Mouse (Mus musculus) liver, embryonic 12.5 days (tissue): ENCODE measurements around the gene Ly6g5c. TPM values are rescaled to one million over a fixed set of nuclear protein-coding genes. Genes with fewer than 3 reads are reported as not detected.

Source experiments
- ATAC-seq: fragments of 200-750 bp; cut with Nextera tagmentation; 2 replicates; pipeline ENCODE4 v1.8.0; 2017; ENCODE audit warnings: moderate number of reproducible peaks, mild to moderate bottlenecking, moderate library complexity
- H3K27ac ChIP-seq: fragments of 300-500 bp; sonication (generic); 2 replicates; pipeline ENCODE4 v1.5.1; 2016; ENCODE audit warnings: mild to moderate bottlenecking
- H3K27me3 ChIP-seq: fragments of 300-500 bp; sonication (generic); replicated peaks from 2 replicates; pipeline ENCODE4 v1.6.1; 2016; ENCODE audit warnings: mild to moderate bottlenecking, moderate library complexity
- H3K36me3 ChIP-seq: fragments of 300-500 bp; sonication (generic); 2 replicates; pipeline ENCODE4 v1.6.1; 2016; ENCODE audit warnings: mild to moderate bottlenecking, moderate library complexity
- H3K4me1 ChIP-seq: fragments of 300-500 bp; sonication (generic); 2 replicates; pipeline ENCODE4 v1.6.1; 2016
- H3K4me2 ChIP-seq: fragments of 300-500 bp; sonication (generic); 2 replicates; pipeline ENCODE4 v1.6.1; 2016; ENCODE audit warnings: mild to moderate bottlenecking, moderate library complexity
- H3K4me3 ChIP-seq: fragments of 300-500 bp; sonication (generic); 2 replicates; pipeline ENCODE4 v1.5.1; 2016; ENCODE audit warnings: mild to moderate bottlenecking, moderate library complexity
- H3K9ac ChIP-seq: fragments of 300-500 bp; sonication (generic); 2 replicates; pipeline ENCODE4 v1.6.1; 2016; ENCODE audit warnings: mild to moderate bottlenecking, moderate library complexity
- H3K9me3 ChIP-seq: fragments of 300-500 bp; sonication (generic); replicated peaks from 2 replicates; pipeline ENCODE4 v1.6.1; 2016; ENCODE audit warnings: mild to moderate bottlenecking, moderate library complexity
- WGBS: fragments of 180-500 bp; shearing (Covaris S2); methylation state at CpG from one replicate; pipeline ENCODE4 v1.1.7; 2016; ENCODE audit not compliant: insufficient replicate concordance; 5-methylcytosine and 5-hydroxymethylcytosine counted together
- polyA plus RNA-seq: library from polyadenylated mRNA; unstranded; fragments of >200 nt; fragmentation: Nextera tagmentation; extraction: Ambion mirVana; gene quantifications from 2 replicates; pipeline ENCODE4 v1.2.1, GENCODE M21; 2016

Ly6g5c gene
- polyA plus RNA-seq, 1 experiment from 2014 or later, result not detected

GRCm38 (mm10) chr17:35153077-35153476 lies 45.0 kb downstream of the Ly6g5c start:
- Histone ChIP-seq H3K9me3 (no peaks in the 10 kb centered on the region), H3K4me2 (no peak overlapping the region), H3K27ac (no peak overlapping the region), H3K4me3 (no peak overlapping the region), H3K27me3 (no peaks in the 10 kb centered on the region), H3K9ac (no peak overlapping the region), H3K36me3 (peaks cover 99% of the 10 kb centered on the region), H3K4me1 (peaks cover 9% of the 10 kb centered on the region; the same call in 1 of the 2 replicates)
- ATAC-seq, result no peak
- WGBS, result 93% methylated on average over 9 of the region's 9 CpGs

- Histone ChIP-seq H3K27ac (no peak overlapping the region), H3K9ac (no peak overlapping the region), H3K4me2 (no peak overlapping the region), H3K4me3 (no peak overlapping the region), H3K9me3 (no peaks in the 10 kb centered on the region), H3K27me3 (no peaks in the 10 kb centered on the region), H3K36me3 (peaks cover 99% of the 10 kb centered on the region), H3K4me1 (peaks cover 9% of the 10 kb centered on the region; the same call in 1 of the 2 replicates)
- WGBS, result 86% methylated on average over 4 of the region's 4 CpGs
- ATAC-seq, result no peak
Observed at GRCm38 (mm10) chr17:35153931-35154330, 45.9 kb downstream of the Ly6g5c start.

- Histone ChIP-seq H3K4me3 (no peak overlapping the region), H3K9ac (no peak overlapping the region), H3K36me3 (peaks cover 99% of the 10 kb centered on the region), H3K4me2 (no peak overlapping the region), H3K27ac (no peak overlapping the region), H3K9me3 (no peaks in the 10 kb centered on the region), H3K4me1 (peaks cover 5% of the 10 kb centered on the region; the same call in 1 of the 2 replicates), H3K27me3 (no peaks in the 10 kb centered on the region)
- 90% methylated on average over 7 of the region's 7 CpGs for WGBS
- ATAC-seq, result no peak
Observed at GRCm38 (mm10) chr17:35154616-35155015, 46.5 kb downstream of the Ly6g5c start.

- Histone ChIP-seq H3K36me3 (peaks cover 99% of the 10 kb centered on the region), H3K9me3 (no peaks in the 10 kb centered on the region), H3K4me1 (peaks cover 5% of the 10 kb centered on the region; the same call in 1 of the 2 replicates), H3K9ac (no peak overlapping the region), H3K27me3 (no peaks in the 10 kb centered on the region), H3K27ac (no peak overlapping the region), H3K4me3 (no peak overlapping the region), H3K4me2 (no peak overlapping the region)
- ATAC-seq, result no peak
- 94% methylated on average over 12 of the region's 12 CpGs for WGBS
Observed at GRCm38 (mm10) chr17:35155451-35155850, 47.4 kb downstream of the Ly6g5c start.

GRCm38 (mm10) chr17:35156461-35157200 lies 48.6 kb downstream of the Ly6g5c start:
- H3K9me3 ChIP-seq, result no peaks in the 10 kb centered on the region
- H3K4me3 ChIP-seq, result no peak overlapping the region
- peaks cover 6% of the 10 kb centered on the region; the same call in 1 of the 2 replicates for H3K4me1 ChIP-seq
- no peak overlapping the region for H3K4me2 ChIP-seq
- WGBS, result 86% methylated on average over 33 of the region's 33 CpGs
- H3K36me3 ChIP-seq, result peaks cover 100% of the 10 kb centered on the region
- ATAC-seq, result no peak
- no peak overlapping the region for H3K9ac ChIP-seq
- no peak overlapping the region for H3K27ac ChIP-seq
- H3K27me3 ChIP-seq, result no peaks in the 10 kb centered on the region

GRCm38 (mm10) chr17:35157254-35157653 lies 49.2 kb downstream of the Ly6g5c start:
- Histone ChIP-seq H3K36me3 (peaks cover 100% of the 10 kb centered on the region), H3K27ac (no peak overlapping the region), H3K27me3 (no peaks in the 10 kb centered on the region), H3K9me3 (no peaks in the 10 kb centered on the region), H3K9ac (no peak overlapping the region), H3K4me3 (no peak overlapping the region), H3K4me1 (peaks cover 12% of the 10 kb centered on the region), H3K4me2 (no peak overlapping the region)
- no peak for ATAC-seq
- 86% methylated on average over 8 of the region's 8 CpGs for WGBS

GRCm38 (mm10) chr17:35157661-35158175 lies 49.6 kb downstream of the Ly6g5c start:
- Histone ChIP-seq H3K4me1 (peaks cover 17% of the 10 kb centered on the region), H3K27me3 (no peaks in the 10 kb centered on the region), H3K27ac (no peak overlapping the region), H3K4me2 (no peak overlapping the region), H3K4me3 (no peak overlapping the region), H3K36me3 (peaks cover 100% of the 10 kb centered on the region), H3K9ac (no peak overlapping the region), H3K9me3 (no peaks in the 10 kb centered on the region)
- 85% methylated on average over 8 of the region's 8 CpGs for WGBS
- no peak for ATAC-seq

- 84% methylated on average over 16 of the region's 16 CpGs for WGBS
- Histone ChIP-seq H3K36me3 (peaks cover 89% of the 10 kb centered on the region), H3K27ac (no peak overlapping the region), H3K9ac (no peak overlapping the region), H3K4me2 (no peak overlapping the region), H3K4me1 (peaks cover 30% of the 10 kb centered on the region), H3K27me3 (no peaks in the 10 kb centered on the region), H3K4me3 (no peak overlapping the region), H3K9me3 (no peaks in the 10 kb centered on the region)
- no peak for ATAC-seq
Observed at GRCm38 (mm10) chr17:35158850-35159593, 50.9 kb downstream of the Ly6g5c start.

- WGBS, result 80% methylated on average over 7 of the region's 7 CpGs
- Histone ChIP-seq H3K9me3 (no peaks in the 10 kb centered on the region), H3K4me1 (peaks cover 30% of the 10 kb centered on the region), H3K4me3 (no peak overlapping the region), H3K27me3 (no peaks in the 10 kb centered on the region), H3K9ac (no peak overlapping the region), H3K36me3 (peaks cover 83% of the 10 kb centered on the region), H3K4me2 (no peak overlapping the region), H3K27ac (no peak overlapping the region)
- no peak for ATAC-seq
Observed at GRCm38 (mm10) chr17:35159638-35160037, 51.6 kb downstream of the Ly6g5c start.

- ATAC-seq, result no peak
- 86% methylated on average over 11 of the region's 11 CpGs for WGBS
- no peak overlapping the region for H3K4me3 ChIP-seq
Observed at GRCm38 (mm10) chr17:35161421-35161820, 53.3 kb downstream of the Ly6g5c start.

More at GRCm38 (mm10) chr17:35161421-35161820, 53.3 kb downstream of the Ly6g5c start:
- Histone ChIP-seq H3K4me1 (peaks cover 39% of the 10 kb centered on the region), H3K27me3 (no peaks in the 10 kb centered on the region), H3K9ac (0 out of 2 replicates have a peak overlapping the region, but pooled peaks have one; percentile 15), H3K4me2 (no peak overlapping the region), H3K36me3 (peaks cover 65% of the 10 kb centered on the region), H3K9me3 (no peaks in the 10 kb centered on the region), H3K27ac (no peak overlapping the region)
